Mouse (Mus musculus) spleen, adult 2 months (tissue): ENCODE measurements around the gene Mrpl32.

Source experiments
- CTCF ChIP-seq: fragments of 200-500 bp; IDR thresholded peaks from 2 replicates; pipeline ENCODE4 v1.5.1; 2011; ENCODE audit warnings: mild to moderate bottlenecking, inconsistent platforms; ENCODE audit not compliant: insufficient read depth, insufficient read length, insufficient replicate concordance; ENCODE audit errors: extremely low read depth
- POLR2A ChIP-seq: fragments of 200-500 bp; IDR thresholded peaks from 2 replicates; pipeline ENCODE4 v1.6.1; 2011; ENCODE audit warnings: low read depth, low read length, inconsistent platforms

GRCm38 (mm10) chr13:14607616-14608015 lies 5.3 kb downstream of the Mrpl32 start:
- no peak for TF ChIP-seq CTCF
- no peak for TF ChIP-seq POLR2A
